Mouse (Mus musculus) liver, postnatal 0 days (tissue): ENCODE measurements around the gene Rapgef4. TPM values are rescaled to one million over a fixed set of nuclear protein-coding genes. Genes with fewer than 3 reads are reported as not detected.
A peak's percentile ranks its signal among the peaks of the same experiment; 100 is the strongest.

Experiments
- ATAC-seq: fragments of 200-750 bp; cut with Nextera tagmentation; 2 replicates; pipeline ENCODE4 v1.8.0; 2017; ENCODE audit warnings: mild to moderate bottlenecking, moderate library complexity
- DNase-seq: peaks from one replicate; pipeline ENCODE4 v3.0.0-alpha.2; 2016
- H3K27ac ChIP-seq: fragments of 300-500 bp; sonication (generic); 2 replicates; pipeline ENCODE4 v1.5.1; 2014; ENCODE audit warnings: antibody characterized with exemption, moderate library complexity, mild to moderate bottlenecking, low read depth
- H3K27me3 ChIP-seq: fragments of 300-500 bp; sonication (generic); 2 replicates; pipeline ENCODE4 v1.6.1; 2014; ENCODE audit warnings: low read length, control low read depth, mixed read lengths; ENCODE audit not compliant: insufficient read depth
- H3K36me3 ChIP-seq: fragments of 300-500 bp; sonication (generic); replicated peaks from 2 replicates; pipeline ENCODE4 v1.6.1; 2014; ENCODE audit warnings: mild to moderate bottlenecking, control low read depth, low read length, moderate library complexity, mixed read lengths; ENCODE audit not compliant: insufficient read depth
- H3K4me1 ChIP-seq: fragments of 300-500 bp; sonication (generic); 2 replicates; pipeline ENCODE4 v1.6.1; 2014; ENCODE audit warnings: antibody characterized with exemption, mild to moderate bottlenecking, control low read depth; ENCODE audit not compliant: insufficient read depth
- H3K4me2 ChIP-seq: fragments of 300-500 bp; sonication (generic); 2 replicates; pipeline ENCODE4 v1.6.1; 2014; ENCODE audit warnings: low read depth, mild to moderate bottlenecking, low read length, moderate library complexity, mixed read lengths
- H3K4me3 ChIP-seq: fragments of 300-500 bp; sonication (generic); 2 replicates; pipeline ENCODE4 v1.5.1; 2014; ENCODE audit warnings: low read depth, low read length
- H3K9ac ChIP-seq: fragments of 300-500 bp; sonication (generic); replicated peaks from 2 replicates; pipeline ENCODE4 v1.6.1; 2014; ENCODE audit warnings: mild to moderate bottlenecking, moderate library complexity
- H3K9me3 ChIP-seq: fragments of 300-500 bp; sonication (generic); 2 replicates; pipeline ENCODE4 v1.6.1; 2016; ENCODE audit warnings: mild to moderate bottlenecking, control low read depth, low read length, mixed read lengths
- CTCF ChIP-seq: sonication (generic); IDR thresholded peaks from 2 replicates; pipeline ENCODE4 v1.5.1; 2016; ENCODE audit warnings: antibody characterized with exemption, low read depth
- EP300 ChIP-seq: IDR thresholded peaks from 2 replicates; pipeline ENCODE4 v1.6.1; 2016; ENCODE audit warnings: antibody characterized with exemption, low read depth, mild to moderate bottlenecking
- WGBS: fragments of 180-500 bp; shearing (Covaris S2); extraction: QIAGEN DNeasy Blood & Tissue Kit; methylation state at CpG from one replicate; pipeline ENCODE4 v1.1.7; 2014; ENCODE audit not compliant: insufficient replicate concordance; 5-methylcytosine and 5-hydroxymethylcytosine counted together
- polyA plus RNA-seq: library from polyadenylated mRNA; unstranded; fragments of >200 nt; fragmentation: Nextera tagmentation; extraction: Ambion mirVana; gene quantifications from 2 replicates; pipeline ENCODE4 v1.2.1, GENCODE M21; 2015

Rapgef4 gene
- polyA plus RNA-seq, 1 experiment from 2014 or later: 30.2 TPM

DNA sequence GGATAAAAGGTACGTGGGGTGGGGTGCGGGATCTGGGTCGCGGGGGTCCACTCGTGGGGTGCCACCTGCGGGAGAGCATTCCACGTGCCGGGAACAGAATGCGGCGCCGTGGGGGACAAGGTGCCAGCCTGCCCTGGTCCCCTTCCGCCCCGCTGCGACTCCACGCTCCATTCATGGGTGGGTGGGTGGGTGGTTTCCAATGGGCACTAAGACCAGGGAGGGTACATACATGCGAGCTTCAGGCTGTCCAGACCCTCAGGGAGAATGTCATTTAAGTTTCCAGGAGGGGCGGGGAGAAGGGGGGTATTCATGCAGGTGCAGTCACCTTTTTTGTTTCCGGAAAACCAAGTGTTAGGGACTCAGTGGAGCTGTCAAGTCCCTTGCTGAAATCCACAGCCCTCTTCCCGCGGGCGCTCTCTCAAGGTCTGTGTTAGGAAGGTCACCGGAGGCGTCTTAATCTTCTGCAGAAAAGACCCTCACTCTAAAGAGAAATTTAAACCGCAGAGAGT, 357 bp downstream of the Rapgef4 start:
- Histone ChIP-seq H3K27ac (no peak overlapping the region), H3K4me2 (peak overlapping the region; percentile 71), H3K27me3 (peaks cover 16% of the 10 kb centered on the region; the same call in 1 of the 2 replicates), H3K9ac (0 out of 2 replicates have a peak overlapping the region, but pooled peaks have one; percentile 6), H3K36me3 (no peaks in the 10 kb centered on the region), H3K4me1 (peaks cover 5% of the 10 kb centered on the region; the same call in 1 of the 2 replicates), H3K4me3 (peak overlapping the region; percentile 44), H3K9me3 (no peaks in the 10 kb centered on the region)
- 15% methylated on average over 24 of the region's 24 CpGs for WGBS
- DNase-seq (no peak), ATAC-seq (no peak)
- TF ChIP-seq EP300 (no peak), CTCF (no peak)

DNA sequence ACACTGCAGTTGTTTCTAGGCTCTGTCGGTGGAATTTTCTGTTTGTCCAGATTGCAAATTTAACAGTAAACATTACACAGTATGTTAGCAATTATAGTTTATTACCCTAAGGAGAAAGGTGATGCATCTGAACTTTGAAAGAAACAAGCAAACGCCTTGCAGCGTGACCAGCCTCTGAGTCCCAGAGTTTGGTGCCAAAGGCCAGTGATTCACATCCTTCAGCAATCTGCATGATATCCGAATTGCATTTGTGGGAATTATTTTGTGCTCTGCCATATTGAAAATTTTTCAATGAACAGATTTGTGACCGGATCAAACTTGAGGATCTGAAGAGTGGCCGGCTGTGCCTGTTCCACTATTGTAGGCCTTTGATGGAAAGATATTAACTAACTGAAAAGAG, 856 bp downstream of the Rapgef4 start:
- H3K27me3 ChIP-seq: peaks cover 16% of the 10 kb centered on the region; the same call in 1 of the 2 replicates
- TF ChIP-seq EP300: no peak
- no peak for TF ChIP-seq CTCF
- H3K27ac ChIP-seq: no peak overlapping the region
- no peaks in the 10 kb centered on the region for H3K36me3 ChIP-seq
- no peak overlapping the region for H3K9ac ChIP-seq
- WGBS: 70% methylated on average over 6 of the region's 6 CpGs
- ATAC-seq: no peak
- no peak overlapping the region for H3K4me3 ChIP-seq
- H3K9me3 ChIP-seq: no peaks in the 10 kb centered on the region
- H3K4me2 ChIP-seq: no peak overlapping the region
- DNase-seq: no peak
- peaks cover 5% of the 10 kb centered on the region; the same call in 1 of the 2 replicates for H3K4me1 ChIP-seq

DNA sequence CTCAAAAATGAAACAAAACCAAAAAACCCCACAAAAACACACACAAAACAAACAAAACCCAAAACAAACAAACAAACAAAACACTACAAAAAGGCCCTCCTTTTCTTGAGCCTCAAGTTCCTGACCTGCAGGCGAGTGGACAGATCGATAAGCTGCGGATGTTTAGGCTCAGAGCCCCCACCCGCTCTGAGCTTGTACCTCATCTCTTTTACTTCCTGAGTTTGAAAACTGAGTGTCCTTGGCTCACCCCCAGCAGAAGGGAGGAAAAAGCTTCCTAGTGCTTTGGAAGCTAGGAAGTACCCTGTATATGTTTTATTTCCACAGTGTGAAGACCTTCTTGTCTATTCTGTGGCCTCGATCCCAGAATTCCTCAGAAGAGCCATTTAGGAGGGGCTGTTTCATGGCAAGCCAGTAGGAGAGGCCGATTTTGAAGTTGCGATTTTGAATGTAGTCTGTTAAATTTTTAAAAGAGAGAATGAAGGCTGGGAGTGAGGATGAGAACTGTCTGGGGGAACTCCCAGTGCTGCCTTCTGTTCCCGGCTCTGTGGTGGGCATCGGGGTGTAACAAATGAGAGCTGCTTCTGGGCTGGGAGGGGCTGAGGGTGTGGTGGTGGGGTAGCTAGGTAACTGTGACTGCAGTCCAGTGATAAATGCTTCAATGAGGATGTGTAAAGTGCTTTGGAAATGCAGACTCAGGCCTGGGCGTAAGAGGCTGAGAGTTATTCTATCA, 2.0 kb downstream of the Rapgef4 start:
- WGBS: 55% methylated on average over 10 of the region's 10 CpGs

DNA sequence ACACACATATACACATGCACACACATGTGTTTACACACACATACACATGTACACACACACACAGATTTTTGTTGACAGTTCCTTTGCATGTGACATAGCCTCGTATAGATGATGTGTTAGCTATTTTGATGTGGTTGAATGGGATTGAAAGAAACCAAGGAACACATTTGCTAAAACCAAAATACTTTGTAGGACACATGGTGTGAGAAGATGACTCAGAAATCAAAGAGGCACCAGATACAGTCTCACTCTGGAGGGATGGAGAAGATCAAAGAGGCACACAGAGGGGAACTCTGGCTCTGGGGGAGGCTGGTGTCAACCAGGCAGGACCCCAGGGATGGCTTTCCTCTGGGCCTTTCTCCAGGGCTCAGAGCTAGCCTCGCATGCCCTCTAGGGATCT, 4.7 kb downstream of the Rapgef4 start:
- TF ChIP-seq CTCF (no peak), EP300 (no peak)
- no peaks in the 10 kb centered on the region for H3K9me3 ChIP-seq
- peaks cover 11% of the 10 kb centered on the region; the same call in 1 of the 2 replicates for H3K27me3 ChIP-seq
- H3K36me3 ChIP-seq: no peaks in the 10 kb centered on the region
- ATAC-seq (no peak), DNase-seq (no peak)
- H3K4me2 ChIP-seq: no peak overlapping the region
- 68% methylated on average over 2 of the region's 2 CpGs for WGBS
- no peak overlapping the region for H3K27ac ChIP-seq
- no peak overlapping the region for H3K9ac ChIP-seq
- H3K4me3 ChIP-seq: no peak overlapping the region
- peaks cover 5% of the 10 kb centered on the region; the same call in 1 of the 2 replicates for H3K4me1 ChIP-seq

More for the DNA sequence above, 2.0 kb downstream of the Rapgef4 start:
- DNase-seq (no peak), ATAC-seq (no peak)
- Histone ChIP-seq H3K9ac (no peak overlapping the region), H3K27me3 (peaks cover 16% of the 10 kb centered on the region; the same call in 1 of the 2 replicates), H3K4me2 (no peak overlapping the region), H3K36me3 (no peaks in the 10 kb centered on the region), H3K9me3 (no peaks in the 10 kb centered on the region), H3K4me1 (peaks cover 5% of the 10 kb centered on the region; the same call in 1 of the 2 replicates), H3K27ac (no peak overlapping the region), H3K4me3 (no peak overlapping the region)
- TF ChIP-seq EP300 (no peak), CTCF (no peak)

DNA sequence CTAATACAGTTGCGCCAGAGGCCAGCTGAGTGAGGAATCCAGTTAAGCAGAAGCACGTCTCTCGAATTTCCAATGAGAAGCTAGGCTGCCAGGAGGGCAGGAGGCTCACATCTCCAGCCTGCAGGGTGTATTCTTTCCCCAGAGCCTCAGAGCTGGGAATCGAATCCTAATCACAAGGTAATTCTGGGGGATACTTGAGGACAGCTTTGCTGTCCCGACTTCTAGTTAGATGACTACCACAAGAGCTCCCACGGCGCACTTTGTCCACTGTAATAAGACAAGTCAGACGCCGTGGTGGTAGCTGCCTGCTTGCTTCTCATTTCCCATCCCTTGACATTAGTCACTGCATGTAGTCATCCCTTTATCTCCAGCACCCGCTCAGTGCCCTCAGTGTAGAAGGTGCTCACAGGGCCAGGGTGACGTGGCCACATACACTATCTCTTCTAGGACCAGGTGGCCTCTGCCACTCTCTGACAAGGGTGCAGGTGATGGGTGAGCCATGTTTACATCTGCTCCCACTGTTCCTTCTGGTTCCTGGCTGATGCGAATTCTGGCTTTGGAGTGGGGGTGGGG, 5.3 kb downstream of the Rapgef4 start:
- no peaks in the 10 kb centered on the region for H3K9me3 ChIP-seq
- DNase-seq (no peak), ATAC-seq (no peak)
- peaks cover 9% of the 10 kb centered on the region; the same call in 1 of the 2 replicates for H3K27me3 ChIP-seq
- no peak overlapping the region for H3K27ac ChIP-seq
- no peak overlapping the region for H3K4me3 ChIP-seq
- H3K4me1 ChIP-seq: no peaks in the 10 kb centered on the region
- H3K4me2 ChIP-seq: no peak overlapping the region
- H3K9ac ChIP-seq: no peak overlapping the region
- 67% methylated on average over 12 of the region's 12 CpGs for WGBS
- TF ChIP-seq EP300: no peak
- TF ChIP-seq CTCF: no peak
- no peaks in the 10 kb centered on the region for H3K36me3 ChIP-seq

DNA sequence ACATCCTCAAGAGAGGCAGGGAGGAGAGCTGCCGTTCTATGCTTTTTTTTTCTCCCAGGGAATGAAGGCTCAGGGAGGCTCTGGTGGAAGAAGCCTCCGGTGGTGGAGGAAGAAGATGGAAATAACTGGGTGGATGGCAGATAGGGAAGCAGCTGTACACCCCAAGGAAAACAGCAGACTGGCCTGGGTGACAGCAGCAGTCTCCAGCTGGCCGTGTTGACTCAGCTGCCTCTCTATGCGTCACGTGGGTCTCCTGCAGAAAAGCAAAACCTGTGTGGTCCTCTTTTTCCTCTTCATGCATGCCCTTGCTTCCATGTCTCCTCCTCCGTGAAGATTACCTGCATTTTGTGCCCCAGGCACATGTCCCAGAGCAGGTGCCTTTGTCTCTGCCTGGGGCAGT, 7.5 kb downstream of the Rapgef4 start:
- TF ChIP-seq CTCF (no peak), EP300 (no peak)
- 49% methylated on average over 6 of the region's 6 CpGs for WGBS
- no peaks in the 10 kb centered on the region for H3K4me1 ChIP-seq
- no peak overlapping the region for H3K27ac ChIP-seq
- ATAC-seq (no peak), DNase-seq (no peak)
- H3K4me3 ChIP-seq: no peak overlapping the region
- no peaks in the 10 kb centered on the region for H3K36me3 ChIP-seq
- no peak overlapping the region for H3K4me2 ChIP-seq
- H3K9me3 ChIP-seq: no peaks in the 10 kb centered on the region
- H3K27me3 ChIP-seq: no peaks in the 10 kb centered on the region
- H3K9ac ChIP-seq: no peak overlapping the region
